ENCODE assay signal across 14 mouse cellular contexts in the genomic region with DNA sequence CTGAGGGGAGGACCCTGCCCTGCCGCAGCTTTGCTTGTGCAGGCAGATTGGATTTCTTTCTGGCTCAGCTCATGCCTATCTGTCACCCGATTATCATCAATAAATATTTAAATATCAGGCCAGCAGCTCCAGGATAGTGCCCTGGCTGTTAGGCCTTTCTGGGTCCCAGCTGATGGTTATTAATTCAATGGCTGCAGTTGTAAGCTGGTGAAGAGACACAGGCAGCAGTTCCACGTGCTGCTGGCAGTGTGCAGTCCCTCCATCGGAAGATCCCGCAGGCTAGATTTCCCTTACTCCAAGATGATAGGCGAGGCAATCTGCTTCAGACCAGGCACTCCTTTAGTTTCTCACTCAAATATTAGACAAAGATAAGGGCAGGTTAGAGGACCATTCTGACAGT.
"Had no signal": no experiment of that assay in that cellular context is flagged by ENCODE, and none has a peak within 500 bp of the region (broad histone marks: within the 10 kb centered on the region; RNA-seq: fewer than 3 reads in every experiment).

No protein-coding gene starts in this region.

- H3K4me2 ChIP-seq: limb, embryonic 12.5 days; liver, embryonic 13.5 days; lung, embryonic 15.5 days; stomach, embryonic 15.5 days had no signal

- DNase-seq: kidney, adult 11 months; kidney, postnatal 10 days; kidney, postnatal 4 days; liver; liver, embryonic 13.5 days; liver, postnatal 0 days; midbrain, embryonic 14.5 days; right cerebral cortex, postnatal 14 days; thymus, adult 2 months; thymus, postnatal 25 days had no signal

- H3K27me3 ChIP-seq: limb, embryonic 12.5 days; liver, embryonic 13.5 days; lung, embryonic 15.5 days; stomach, embryonic 15.5 days had no signal

- H3K4me3 ChIP-seq: layer of hippocampus, adult 2 months; limb, embryonic 12.5 days; liver, embryonic 13.5 days; lung, embryonic 15.5 days; stomach, embryonic 15.5 days had no signal

- H3K36me3 ChIP-seq: limb, embryonic 12.5 days; liver, embryonic 13.5 days; lung, embryonic 15.5 days; stomach, embryonic 15.5 days had no signal

- H3K27ac ChIP-seq: layer of hippocampus, adult 2 months; limb, embryonic 12.5 days; liver, embryonic 13.5 days; lung, embryonic 15.5 days; stomach, embryonic 15.5 days had no signal

- ATAC-seq: liver, postnatal 0 days had no signal

- H3K9ac ChIP-seq: limb, embryonic 12.5 days; liver, embryonic 13.5 days; liver, postnatal 0 days; lung, embryonic 15.5 days; stomach, embryonic 15.5 days had no signal

- H3K9me3 ChIP-seq: limb, embryonic 12.5 days; liver, embryonic 13.5 days; lung, embryonic 15.5 days; stomach, embryonic 15.5 days had no signal

- H3K4me1 ChIP-seq: limb, embryonic 12.5 days; liver, embryonic 13.5 days; lung, embryonic 15.5 days; stomach, embryonic 15.5 days had no signal
